ENCODE assay signal across 11 mouse cellular contexts in the genomic region with DNA sequence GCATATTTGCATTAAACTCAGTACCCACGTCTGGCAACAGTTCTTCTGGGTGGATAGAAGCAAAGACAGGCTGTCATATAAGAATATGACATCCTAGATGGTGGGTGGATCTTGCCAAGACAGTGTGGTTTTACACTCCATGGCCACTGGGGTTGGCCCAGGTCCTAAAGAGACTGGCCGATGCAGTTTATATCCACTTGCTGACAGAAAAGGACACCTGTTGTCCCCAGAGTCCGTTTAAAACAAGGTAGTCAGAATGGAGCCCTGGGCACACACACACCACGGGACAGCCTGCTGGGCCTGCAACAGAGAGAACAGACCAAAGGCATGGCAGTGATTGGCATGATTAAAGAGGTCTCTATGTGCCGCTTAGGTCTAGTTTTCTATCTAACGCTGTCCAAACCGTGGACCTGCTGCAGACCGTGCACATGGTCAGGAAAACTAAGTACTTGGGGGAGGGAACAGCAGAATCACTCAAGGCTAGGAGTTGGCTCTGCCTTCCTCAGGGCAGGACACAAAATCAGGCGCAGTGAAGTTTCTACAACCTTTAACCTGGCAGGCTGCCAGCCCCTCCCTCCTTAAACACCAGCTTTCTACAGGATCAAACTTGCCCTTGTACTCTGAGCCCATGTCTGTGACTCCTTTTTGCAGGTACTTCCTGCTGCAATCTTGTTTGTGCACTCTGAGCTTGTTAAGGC. TPM values are rescaled to one million over a fixed set of nuclear protein-coding genes. Genes with fewer than 3 reads are reported as not detected.
DNase-seq lines count a peak whose midpoint lies in the region; ATAC-seq and TF ChIP-seq lines count a peak whose summit lies in the region.
"Had no signal": no experiment of that assay in that cellular context is flagged by ENCODE, and none has a peak within 500 bp of the region (broad histone marks: within the 10 kb centered on the region; RNA-seq: fewer than 3 reads in every experiment).

No protein-coding gene starts in this region.

- intact Hi-C loops in left cerebral cortex, postnatal 25 days (cut with DNase I) = loop anchor here (5.0 kb wide), 1 partner anchor 32 kb away; no protein-coding TSS in a partner anchor

- H3K4me2 ChIP-seq in hindbrain, postnatal 0 days (ENCODE audit: low read depth, low read length) = no peak overlapping the region
- H3K4me2 ChIP-seq in hindbrain, embryonic 12.5 days (replicated peaks) = no peak overlapping the region
- H3K4me2 ChIP-seq in embryonic facial prominence, embryonic 13.5 days = no peak overlapping the region

- no peak overlapping the region for H3K9ac ChIP-seq in hindbrain, postnatal 0 days (replicated peaks; ENCODE audit: low read length)
- H3K9ac ChIP-seq in hindbrain, embryonic 12.5 days = no peak overlapping the region
- H3K9ac ChIP-seq in embryonic facial prominence, embryonic 13.5 days = no peak overlapping the region
- H3K9ac ChIP-seq: embryonic facial prominence, embryonic 15.5 days had no signal

- H3K9me3 ChIP-seq in hindbrain, postnatal 0 days (ENCODE audit: low read length) = no peaks in the 10 kb centered on the region
- no peaks in the 10 kb centered on the region for H3K9me3 ChIP-seq in hindbrain, embryonic 12.5 days (replicated peaks)
- no peaks in the 10 kb centered on the region for H3K9me3 ChIP-seq in embryonic facial prominence, embryonic 13.5 days
- H3K9me3 ChIP-seq: embryonic facial prominence, embryonic 15.5 days; G1E had no signal

- DNase-seq in hindbrain, postnatal 0 days (ENCODE audit: low spot score) = peak; percentile 53
- peak; percentile 94 for DNase-seq in kidney, postnatal 36 days
- peak; percentile 34 for DNase-seq in testis, postnatal 14 days (ENCODE audit: low spot score)
- no peak for DNase-seq in right cerebral cortex, postnatal 25 days
- no peak for DNase-seq in left cerebral cortex, postnatal 25 days (ENCODE audit: low spot score in 2 of 2)

- ATAC-seq in hindbrain, postnatal 0 days = peak; percentile 52; the same call in 1 of the 2 replicates
- ATAC-seq in hindbrain, embryonic 12.5 days (ENCODE audit: low FRiP score) = no peak
- no peak for ATAC-seq in embryonic facial prominence, embryonic 13.5 days (ENCODE audit: insufficient number of reproducible peaks, insufficient read depth, low FRiP score, low TSS enrichment, low read depth)
- no peak; the same call in 1 of the 2 replicates for ATAC-seq in megakaryocyte-erythroid progenitor cell, adult 5-6 weeks (replicated peaks; ENCODE audit: low FRiP score, low TSS enrichment, poor library complexity, severe bottlenecking)

- peak; percentile 38 for TF ChIP-seq CTCF in hindbrain, postnatal 0 days (IDR thresholded peaks at IDR 0.05; ENCODE audit: low read depth)

- H3K27me3 ChIP-seq in hindbrain, postnatal 0 days (ENCODE audit: insufficient read depth, low read length) = no peaks in the 10 kb centered on the region
- no peaks in the 10 kb centered on the region for H3K27me3 ChIP-seq in hindbrain, embryonic 12.5 days
- H3K27me3 ChIP-seq in embryonic facial prominence, embryonic 13.5 days = no peaks in the 10 kb centered on the region
- H3K27me3 ChIP-seq: embryonic facial prominence, embryonic 15.5 days had no signal

- H3K36me3 ChIP-seq in hindbrain, postnatal 0 days (ENCODE audit: insufficient read depth, low read length) = no peaks in the 10 kb centered on the region
- H3K36me3 ChIP-seq in hindbrain, embryonic 12.5 days = no peaks in the 10 kb centered on the region
- no peaks in the 10 kb centered on the region for H3K36me3 ChIP-seq in embryonic facial prominence, embryonic 13.5 days
- H3K36me3 ChIP-seq: embryonic facial prominence, embryonic 15.5 days; G1E had no signal

- H3K4me1 ChIP-seq in hindbrain, postnatal 0 days (ENCODE audit: insufficient read depth, low read length) = no peaks in the 10 kb centered on the region
- H3K4me1 ChIP-seq in hindbrain, embryonic 12.5 days = peaks cover 9% of the 10 kb centered on the region
- peaks cover 25% of the 10 kb centered on the region for H3K4me1 ChIP-seq in embryonic facial prominence, embryonic 13.5 days

- 51% methylated on average over 9 of the region's 9 CpGs for WGBS in hindbrain, postnatal 0 days
- WGBS in hindbrain, embryonic 12.5 days = 70% methylated on average over 9 of the region's 9 CpGs
- 51% methylated on average over 9 of the region's 9 CpGs for WGBS in embryonic facial prominence, embryonic 13.5 days

- H3K27ac ChIP-seq in hindbrain, postnatal 0 days = no peak overlapping the region
- H3K27ac ChIP-seq in hindbrain, embryonic 12.5 days = no peak overlapping the region
- H3K27ac ChIP-seq in embryonic facial prominence, embryonic 13.5 days = peak overlapping the region; percentile 23
- H3K27ac ChIP-seq: macrophage had no signal

- H3K4me3 ChIP-seq in hindbrain, postnatal 0 days (ENCODE audit: low read length) = no peak overlapping the region
- no peak overlapping the region for H3K4me3 ChIP-seq in hindbrain, embryonic 12.5 days
- H3K4me3 ChIP-seq in embryonic facial prominence, embryonic 13.5 days = no peak overlapping the region
- H3K4me3 ChIP-seq: embryonic facial prominence, embryonic 15.5 days had no signal

RNA-seq across cellular contexts. Expression of a gene that starts 4.3 kb away (rescaled TPM):
- total RNA-seq in hindbrain, postnatal 0 days (2014; rRNA removed) = 15.2 and 21.2 TPM in 2 replicates
- polyA plus RNA-seq in hindbrain, postnatal 0 days (2015; fragmentation: Nextera tagmentation; extraction: Ambion mirVana) = 22.7 and 24.9 TPM in 2 replicates
- 2.7 and 2.8 TPM in 2 replicates for polyA plus RNA-seq in hindbrain, embryonic 12.5 days (2016; fragmentation: Nextera tagmentation; extraction: Ambion mirVana)
- polyA plus RNA-seq in embryonic facial prominence, embryonic 13.5 days (2015; fragmentation: Nextera tagmentation; extraction: Ambion mirVana) = 2.4 and 2.7 TPM in 2 replicates
- not detected in 2 replicates for total RNA-seq in megakaryocyte-erythroid progenitor cell, adult 5-6 weeks (2014; fragmentation: Nextera tagmentation)
- total RNA-seq in megakaryocyte-erythroid progenitor cell, adult 5-6 weeks (2017) = not detected in 2 replicates
- 10 to 100 TPM; 14.5 to 16.3 TPM for total RNA-seq in left cerebral cortex, postnatal 25 days (2021)
- total RNA-seq: G1E had no signal
- polyA plus RNA-seq: G1E had no signal

RNA-seq across cellular contexts. Expression of a gene that starts 32.1 kb away (rescaled TPM):
- total RNA-seq in hindbrain, postnatal 0 days (2014; rRNA removed) = 251 and 279 TPM in 2 replicates
- 416 and 423 TPM in 2 replicates for polyA plus RNA-seq in hindbrain, postnatal 0 days (2015; fragmentation: Nextera tagmentation; extraction: Ambion mirVana)
- polyA plus RNA-seq in hindbrain, embryonic 12.5 days (2016; fragmentation: Nextera tagmentation; extraction: Ambion mirVana) = 539 and 546 TPM in 2 replicates
- 537 and 566 TPM in 2 replicates for polyA plus RNA-seq in embryonic facial prominence, embryonic 13.5 days (2015; fragmentation: Nextera tagmentation; extraction: Ambion mirVana)
- total RNA-seq in megakaryocyte-erythroid progenitor cell, adult 5-6 weeks (2014; fragmentation: Nextera tagmentation) = 506 and 590 TPM in 2 replicates
- total RNA-seq in megakaryocyte-erythroid progenitor cell, adult 5-6 weeks (2017) = 614 and 625 TPM in 2 replicates
- total RNA-seq in left cerebral cortex, postnatal 25 days (2021) = 100 to 1,000 TPM; 183 to 197 TPM

RNA-seq across cellular contexts. Expression of a gene that starts 32.2 kb away (rescaled TPM):
- total RNA-seq in hindbrain, postnatal 0 days (2014; rRNA removed) = 7.4 and 12.5 TPM in 2 replicates
- polyA plus RNA-seq in hindbrain, postnatal 0 days (2015; fragmentation: Nextera tagmentation; extraction: Ambion mirVana) = 8.2 and 8.9 TPM in 2 replicates
- polyA plus RNA-seq in hindbrain, embryonic 12.5 days (2016; fragmentation: Nextera tagmentation; extraction: Ambion mirVana) = 12.3 and 12.4 TPM in 2 replicates
- 12.4 and 12.8 TPM in 2 replicates for polyA plus RNA-seq in embryonic facial prominence, embryonic 13.5 days (2015; fragmentation: Nextera tagmentation; extraction: Ambion mirVana)
- total RNA-seq in megakaryocyte-erythroid progenitor cell, adult 5-6 weeks (2014; fragmentation: Nextera tagmentation) = 15.0 and 22.3 TPM in 2 replicates
- 5.7 and 11.0 TPM in 2 replicates for total RNA-seq in megakaryocyte-erythroid progenitor cell, adult 5-6 weeks (2017)
- 10 to 100 TPM; 11.4 to 11.8 TPM for total RNA-seq in left cerebral cortex, postnatal 25 days (2021)

RNA-seq across cellular contexts. Expression of a gene that starts 38.6 kb away (rescaled TPM):
- 154 and 169 TPM in 2 replicates for total RNA-seq in hindbrain, postnatal 0 days (2014; rRNA removed)
- 55.3 and 57.4 TPM in 2 replicates for polyA plus RNA-seq in hindbrain, postnatal 0 days (2015; fragmentation: Nextera tagmentation; extraction: Ambion mirVana)
- polyA plus RNA-seq in hindbrain, embryonic 12.5 days (2016; fragmentation: Nextera tagmentation; extraction: Ambion mirVana) = 67.5 and 70.9 TPM in 2 replicates
- 29.1 and 33.0 TPM in 2 replicates for polyA plus RNA-seq in embryonic facial prominence, embryonic 13.5 days (2015; fragmentation: Nextera tagmentation; extraction: Ambion mirVana)
- 57.2 and 60.8 TPM in 2 replicates for total RNA-seq in megakaryocyte-erythroid progenitor cell, adult 5-6 weeks (2014; fragmentation: Nextera tagmentation)
- total RNA-seq in megakaryocyte-erythroid progenitor cell, adult 5-6 weeks (2017) = 53.1 and 62.4 TPM in 2 replicates
- total RNA-seq in left cerebral cortex, postnatal 25 days (2021) = 100 to 1,000 TPM; 196 to 206 TPM

Comparison
In these comparisons a context has a peak if more than half of its experiments do, and no peak if none do; other contexts are left out.
1. DNase-seq: peak in hindbrain, postnatal 0 days (single experiment), kidney, postnatal 36 days (2 of 2) and testis, postnatal 14 days (single experiment); none in right cerebral cortex, postnatal 25 days (single experiment) and left cerebral cortex, postnatal 25 days (0 of 2).
2. RNA of a gene that starts 4.3 kb away (total RNA-seq): 15.2 to 21.2 TPM in hindbrain, postnatal 0 days and 14.5 to 16.3 TPM in left cerebral cortex, postnatal 25 days; not detected in megakaryocyte-erythroid progenitor cell, adult 5-6 weeks; every median in the first group is over 10 times any median in the second.